Mouse (Mus musculus): ENCODE measurements around the gene Rxrg. TPM values are rescaled to one million over a fixed set of nuclear protein-coding genes. Genes with fewer than 3 reads are reported as not detected.

Gene Rxrg
- polyA plus RNA-seq, 1 experiment from 2014 or later: 2.6 TPM

DNA sequence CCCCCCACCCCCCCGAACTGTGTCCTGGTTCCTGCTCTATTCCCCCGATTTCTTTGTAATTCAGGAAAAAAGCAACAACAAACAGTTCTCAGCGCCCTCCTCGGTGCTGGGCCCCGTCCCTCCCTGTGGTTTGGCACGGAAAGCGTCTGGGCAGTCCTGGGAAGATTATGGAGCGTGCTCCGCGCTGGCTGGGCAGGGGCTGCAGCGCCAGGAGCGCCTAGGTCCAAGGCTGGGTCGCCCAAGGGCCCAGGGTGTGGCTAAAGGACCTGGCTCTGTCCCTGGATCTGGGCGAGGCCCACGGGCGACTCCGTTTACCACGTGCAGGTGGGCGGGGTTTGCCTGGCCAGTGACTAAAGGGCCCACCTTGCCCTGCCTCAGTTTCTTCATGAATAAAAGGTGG is 62.9 kb downstream of the Rxrg start:
- no peaks in the 10 kb centered on the region for H3K9me3 ChIP-seq (replicated peaks; ENCODE audit: control insufficient read depth, low read length)
- H3K27ac ChIP-seq (ENCODE audit: low read length): no peak overlapping the region
- peak overlapping the region; percentile 36 for H3K4me3 ChIP-seq (replicated peaks; ENCODE audit: low read length)
- H3K9ac ChIP-seq (ENCODE audit: low read length): peak overlapping the region; percentile 49
- H3K4me1 ChIP-seq (ENCODE audit: control insufficient read depth, insufficient read depth, low read length): peaks cover 7% of the 10 kb centered on the region
- peak; percentile 75; the same call in 1 of the 2 replicates for ATAC-seq (ENCODE audit: insufficient read depth, low FRiP score)
- WGBS: 3% methylated on average over 19 of the region's 19 CpGs
- peak overlapping the region; percentile 55 for H3K4me2 ChIP-seq (ENCODE audit: low read depth, low read length)
- no peaks in the 10 kb centered on the region for H3K36me3 ChIP-seq (ENCODE audit: control insufficient read depth, insufficient read depth, low read length)
- H3K27me3 ChIP-seq (ENCODE audit: control insufficient read depth, insufficient read depth, low read length): peaks cover 19% of the 10 kb centered on the region

DNA sequence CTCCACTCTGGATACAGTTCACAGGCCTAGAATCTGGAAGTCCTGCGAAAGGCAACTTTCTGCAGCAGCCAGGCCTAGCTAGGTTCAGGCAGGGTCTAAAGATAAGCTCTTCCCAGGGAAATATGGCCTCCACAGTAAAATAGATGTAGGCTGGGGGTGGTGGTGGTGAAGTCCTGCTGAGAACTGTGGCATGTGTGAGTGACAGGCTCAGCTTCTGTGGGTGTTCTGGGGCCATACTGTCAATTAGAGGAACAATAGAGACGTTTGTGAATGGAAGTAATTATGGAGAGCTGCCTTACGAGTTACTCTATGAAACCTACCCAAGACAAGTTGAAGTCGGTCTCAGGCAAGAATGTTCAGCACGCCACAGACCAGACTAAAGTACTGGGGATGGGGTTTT is 65.0 kb downstream of the Rxrg start:
- H3K9ac ChIP-seq (ENCODE audit: low read length): no peak overlapping the region
- H3K27ac ChIP-seq (ENCODE audit: low read length): no peak overlapping the region
- no peak for ATAC-seq (ENCODE audit: insufficient read depth, low FRiP score)
- no peaks in the 10 kb centered on the region for H3K36me3 ChIP-seq (ENCODE audit: control insufficient read depth, insufficient read depth, low read length)
- no peak overlapping the region for H3K4me2 ChIP-seq (ENCODE audit: low read depth, low read length)
- peaks cover 7% of the 10 kb centered on the region for H3K4me1 ChIP-seq (ENCODE audit: control insufficient read depth, insufficient read depth, low read length)
- WGBS: 66% methylated on average over 5 of the region's 5 CpGs
- H3K27me3 ChIP-seq (ENCODE audit: control insufficient read depth, insufficient read depth, low read length): peaks cover 19% of the 10 kb centered on the region
- H3K9me3 ChIP-seq (replicated peaks; ENCODE audit: control insufficient read depth, low read length): no peaks in the 10 kb centered on the region
- no peak overlapping the region for H3K4me3 ChIP-seq (replicated peaks; ENCODE audit: low read length)

DNA sequence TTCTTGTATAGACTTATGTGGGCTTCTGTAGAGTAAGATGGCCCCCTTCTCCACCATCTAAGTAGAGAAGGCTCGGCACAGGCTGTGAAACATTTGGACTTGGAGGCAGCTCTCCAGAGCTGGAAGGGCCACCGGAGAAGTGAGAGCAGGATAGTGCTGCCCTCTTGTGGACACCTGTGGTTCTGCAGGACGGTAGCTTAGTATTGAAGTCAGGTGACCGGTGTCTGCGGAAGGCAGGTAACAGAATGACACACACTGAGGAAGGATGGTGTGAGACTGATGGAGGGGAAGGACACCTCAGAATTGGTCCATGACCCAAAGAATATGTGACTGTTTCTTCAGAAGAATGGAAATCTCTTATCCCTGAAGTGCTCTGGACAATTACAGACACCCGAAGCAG is 71.6 kb downstream of the Rxrg start:
- H3K9me3 ChIP-seq (replicated peaks; ENCODE audit: control insufficient read depth, low read length): no peaks in the 10 kb centered on the region
- H3K4me3 ChIP-seq (replicated peaks; ENCODE audit: low read length): no peak overlapping the region
- H3K27me3 ChIP-seq (ENCODE audit: control insufficient read depth, insufficient read depth, low read length): peaks cover 17% of the 10 kb centered on the region
- H3K27ac ChIP-seq (ENCODE audit: low read length): no peak overlapping the region
- H3K9ac ChIP-seq (ENCODE audit: low read length): no peak overlapping the region
- WGBS: 27% methylated on average over 6 of the region's 6 CpGs
- peaks cover 5% of the 10 kb centered on the region; the same call in 1 of the 2 replicates for H3K4me1 ChIP-seq (ENCODE audit: control insufficient read depth, insufficient read depth, low read length)
- H3K4me2 ChIP-seq (ENCODE audit: low read depth, low read length): no peak overlapping the region
- no peaks in the 10 kb centered on the region for H3K36me3 ChIP-seq (ENCODE audit: control insufficient read depth, insufficient read depth, low read length)
- ATAC-seq (ENCODE audit: insufficient read depth, low FRiP score): no peak

DNA sequence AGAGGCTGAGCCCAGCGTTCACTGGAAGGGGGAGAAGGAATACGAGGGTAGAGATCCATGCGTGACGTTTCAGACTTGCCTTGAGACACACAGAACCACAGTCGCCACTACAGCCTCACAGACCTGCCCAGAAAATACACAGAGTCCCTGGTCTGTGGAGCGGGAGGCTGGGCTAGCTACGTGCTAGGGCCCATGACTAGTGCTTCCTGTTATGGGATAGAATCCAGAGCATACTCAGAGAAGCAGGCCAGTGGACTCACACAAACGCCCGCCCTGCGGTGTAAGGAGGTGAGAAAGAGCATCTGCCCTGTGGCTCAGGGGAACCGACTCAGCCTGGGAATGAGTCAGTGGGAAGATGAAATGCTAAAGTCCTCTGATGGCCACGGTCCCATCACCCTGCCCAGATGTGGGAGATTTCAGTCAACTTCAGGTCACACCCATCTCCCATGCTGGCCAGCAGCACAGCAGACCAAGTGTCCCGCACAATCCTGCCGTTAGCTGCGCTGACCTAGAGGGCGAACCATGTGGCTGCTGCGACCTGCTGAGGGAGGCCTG is 74.3 kb downstream of the Rxrg start:
- 18% methylated on average over 17 of the region's 17 CpGs for WGBS
- H3K9ac ChIP-seq (ENCODE audit: low read length): no peak overlapping the region; the same call in 1 of the 2 replicates
- H3K27ac ChIP-seq (ENCODE audit: low read length): no peak overlapping the region
- no peak for ATAC-seq (ENCODE audit: insufficient read depth, low FRiP score)
- no peaks in the 10 kb centered on the region for H3K9me3 ChIP-seq (replicated peaks; ENCODE audit: control insufficient read depth, low read length)
- peaks cover 17% of the 10 kb centered on the region for H3K27me3 ChIP-seq (ENCODE audit: control insufficient read depth, insufficient read depth, low read length)
- H3K4me3 ChIP-seq (replicated peaks; ENCODE audit: low read length): no peak overlapping the region
- H3K4me2 ChIP-seq (ENCODE audit: low read depth, low read length): 0 out of 2 replicates have a peak overlapping the region, but pooled peaks have one; percentile 4
- H3K36me3 ChIP-seq (ENCODE audit: control insufficient read depth, insufficient read depth, low read length): no peaks in the 10 kb centered on the region
- H3K4me1 ChIP-seq (ENCODE audit: control insufficient read depth, insufficient read depth, low read length): peaks cover 5% of the 10 kb centered on the region; the same call in 1 of the 2 replicates

DNA sequence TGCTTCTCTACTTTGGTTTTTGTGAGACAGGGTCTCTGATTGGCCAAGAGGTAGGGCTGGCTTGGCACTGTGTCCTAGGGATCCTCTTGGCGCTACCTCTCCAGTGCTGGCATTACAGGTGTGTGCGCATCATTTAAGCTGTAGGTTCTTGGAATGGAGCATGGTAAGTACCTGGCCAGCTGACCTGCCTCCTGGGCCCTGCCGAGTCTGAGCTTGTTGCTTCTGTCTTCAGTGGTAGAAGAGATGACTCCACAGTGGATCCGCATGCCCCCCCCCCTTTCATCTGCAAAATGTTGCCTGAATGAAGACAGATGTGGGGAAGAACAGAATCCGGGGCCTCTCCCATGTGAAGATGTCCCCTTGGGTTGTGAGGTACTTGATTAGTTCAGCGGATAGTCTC is 80.9 kb downstream of the Rxrg start:
- Histone ChIP-seq H3K9me3 (replicated peaks; ENCODE audit: control insufficient read depth, low read length) (no peaks in the 10 kb centered on the region), H3K27me3 (ENCODE audit: control insufficient read depth, insufficient read depth, low read length) (no peaks in the 10 kb centered on the region), H3K4me1 (ENCODE audit: control insufficient read depth, insufficient read depth, low read length) (no peaks in the 10 kb centered on the region), H3K4me3 (replicated peaks; ENCODE audit: low read length) (no peak overlapping the region), H3K9ac (ENCODE audit: low read length) (no peak overlapping the region), H3K36me3 (ENCODE audit: control insufficient read depth, insufficient read depth, low read length) (no peaks in the 10 kb centered on the region), H3K27ac (ENCODE audit: low read length) (no peak overlapping the region), H3K4me2 (ENCODE audit: low read depth, low read length) (no peak overlapping the region)
- WGBS: 91% methylated on average over 6 of the region's 6 CpGs
- ATAC-seq (ENCODE audit: insufficient read depth, low FRiP score): no peak

DNA sequence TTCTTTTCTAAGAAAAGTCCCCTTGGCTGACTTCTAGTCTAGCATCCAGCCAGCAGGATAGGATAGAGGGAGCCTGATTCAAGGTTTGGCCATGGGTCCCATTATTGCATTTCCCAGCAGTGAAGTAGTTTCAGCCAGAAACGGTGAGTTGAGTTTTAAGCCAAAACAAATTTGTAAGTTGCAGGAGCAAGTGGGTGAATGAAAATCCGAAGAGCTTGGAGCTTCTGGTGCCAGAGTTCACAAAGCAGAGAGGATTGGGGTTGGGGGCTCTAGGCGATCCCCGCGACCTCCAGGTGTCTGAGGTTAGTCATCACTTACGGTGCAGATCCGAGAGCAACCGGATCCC is 89.8 kb downstream of the Rxrg start:
- Histone ChIP-seq H3K9ac (ENCODE audit: low read length) (no peak overlapping the region), H3K9me3 (replicated peaks; ENCODE audit: control insufficient read depth, low read length) (no peaks in the 10 kb centered on the region; the same call in 1 of the 2 replicates), H3K4me2 (ENCODE audit: low read depth, low read length) (peak overlapping the region; percentile 95; the same call in 1 of the 2 replicates), H3K36me3 (ENCODE audit: control insufficient read depth, insufficient read depth, low read length) (no peaks in the 10 kb centered on the region), H3K27ac (ENCODE audit: low read length) (no peak overlapping the region), H3K27me3 (ENCODE audit: control insufficient read depth, insufficient read depth, low read length) (peaks cover 70% of the 10 kb centered on the region), H3K4me3 (replicated peaks; ENCODE audit: low read length) (peak overlapping the region; percentile 54), H3K4me1 (ENCODE audit: control insufficient read depth, insufficient read depth, low read length) (peaks cover 8% of the 10 kb centered on the region)
- ATAC-seq (ENCODE audit: insufficient read depth, low FRiP score): no peak
- WGBS: 0% methylated on average over 8 of the region's 8 CpGs

DNA sequence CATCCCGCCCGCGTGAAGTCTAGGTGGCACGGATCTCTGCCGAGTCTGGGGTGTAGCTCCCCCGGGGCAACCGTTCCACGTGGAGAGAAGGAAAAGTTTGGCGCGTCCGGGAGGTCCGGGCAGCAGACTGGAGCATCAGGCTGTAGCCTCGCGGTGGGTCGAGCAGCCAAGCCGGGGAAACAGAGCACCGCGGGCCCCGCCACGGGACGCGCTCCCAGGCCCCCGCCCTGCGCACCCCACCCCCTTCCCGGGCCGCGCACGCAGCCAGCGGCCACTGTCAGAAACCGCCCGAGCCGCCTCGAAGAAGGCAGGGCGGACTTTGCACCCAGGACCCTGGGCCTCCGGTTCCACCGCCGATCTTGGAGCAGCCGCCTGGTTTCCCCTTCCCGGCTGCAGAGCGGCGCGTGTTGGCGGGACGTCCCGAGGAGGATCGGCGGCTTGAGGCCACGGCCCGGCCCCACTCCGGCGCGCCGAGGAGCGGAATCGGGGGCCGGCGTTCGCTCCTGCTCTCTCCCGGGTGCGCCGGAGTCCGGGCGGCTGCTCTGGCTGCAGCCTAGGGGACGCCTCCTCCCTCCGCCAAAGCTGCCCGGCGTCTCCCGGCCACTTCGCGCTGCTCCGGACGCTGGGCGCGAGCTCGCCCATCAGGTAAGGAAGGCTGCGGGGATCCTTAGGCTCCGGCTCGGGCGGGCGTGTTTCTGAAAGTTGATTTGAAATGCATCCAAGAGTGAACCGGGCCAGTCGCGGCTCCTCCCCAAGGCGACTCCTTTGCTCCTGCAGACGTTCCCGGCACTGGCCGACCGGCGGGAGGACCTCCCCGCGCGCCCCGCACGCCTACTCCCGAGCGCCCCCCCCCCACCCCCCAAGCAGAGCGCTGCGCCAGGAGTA is 90.4 kb downstream of the Rxrg start:
- H3K4me1 ChIP-seq (ENCODE audit: control insufficient read depth, insufficient read depth, low read length): peaks cover 8% of the 10 kb centered on the region
- no peaks in the 10 kb centered on the region; the same call in 1 of the 2 replicates for H3K9me3 ChIP-seq (replicated peaks; ENCODE audit: control insufficient read depth, low read length)
- peak overlapping the region; percentile 54 for H3K4me3 ChIP-seq (replicated peaks; ENCODE audit: low read length)
- H3K9ac ChIP-seq (ENCODE audit: low read length): peak overlapping the region; percentile 61
- peak overlapping the region; percentile 95 for H3K4me2 ChIP-seq (ENCODE audit: low read depth, low read length)
- H3K27me3 ChIP-seq (ENCODE audit: control insufficient read depth, insufficient read depth, low read length): peaks cover 74% of the 10 kb centered on the region
- H3K27ac ChIP-seq (ENCODE audit: low read length): no peak overlapping the region
- ATAC-seq (ENCODE audit: insufficient read depth, low FRiP score): peak; percentile 74
- WGBS: under 1% methylated on average over 98 of the region's 98 CpGs
- no peaks in the 10 kb centered on the region for H3K36me3 ChIP-seq (ENCODE audit: control insufficient read depth, insufficient read depth, low read length)

DNA sequence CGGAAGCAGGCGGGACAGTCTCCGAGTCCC is 90.9 kb downstream of the Rxrg start, which contains the start of gene Lmx1a:
TSS of gene Lmx1a (plus strand) at position 6 of the 30 bp plus-strand sequence.
- WGBS: 0% methylated on average over 3 of the region's 3 CpGs

More for the DNA sequence above, 90.9 kb downstream of the Rxrg start, which contains the start of gene Lmx1a:
- no peak for ATAC-seq (ENCODE audit: insufficient read depth, low FRiP score)
- peak within 1 kb of the TSS; percentile 61 for H3K9ac ChIP-seq (ENCODE audit: low read length)
- peaks cover 78% of the 10 kb centered on the region for H3K27me3 ChIP-seq (ENCODE audit: control insufficient read depth, insufficient read depth, low read length)
- no peaks in the 10 kb centered on the region for H3K36me3 ChIP-seq (ENCODE audit: control insufficient read depth, insufficient read depth, low read length)
- peak within 1 kb of the TSS; percentile 95 for H3K4me2 ChIP-seq (ENCODE audit: low read depth, low read length)
- no peaks in the 10 kb centered on the region; the same call in 1 of the 2 replicates for H3K9me3 ChIP-seq (replicated peaks; ENCODE audit: control insufficient read depth, low read length)
- H3K4me1 ChIP-seq (ENCODE audit: control insufficient read depth, insufficient read depth, low read length): peaks cover 8% of the 10 kb centered on the region
- H3K27ac ChIP-seq (ENCODE audit: low read length): no peak within 1 kb of the TSS
- peak within 1 kb of the TSS; percentile 54 for H3K4me3 ChIP-seq (replicated peaks; ENCODE audit: low read length)

Measured in stomach, embryonic 16.5 days (tissue).